Mouse (Mus musculus) mouse embryonic stem cell (cell line): Measurements from ENCODE around the gene Lpin1.

Experiments
- in situ Hi-C, 2 experiments: fragments of 300-500 bp; cut with MboI; formaldehyde crosslinking; loops; 1 replicate in 1 of 2; 3 replicates in 1 of 2; pipeline ENCODE4 v1.14.3; 2019 to 2020; ENCODE audit warnings: low sequenced_read_pairs in 2 of 2, low pct_unique_long_range_greater_than_20kb in 1 of 2, mixed read lengths in 1 of 2; ENCODE audit not compliant: unreplicated experiment in 1 of 2

The Lpin1 gene

DNA sequence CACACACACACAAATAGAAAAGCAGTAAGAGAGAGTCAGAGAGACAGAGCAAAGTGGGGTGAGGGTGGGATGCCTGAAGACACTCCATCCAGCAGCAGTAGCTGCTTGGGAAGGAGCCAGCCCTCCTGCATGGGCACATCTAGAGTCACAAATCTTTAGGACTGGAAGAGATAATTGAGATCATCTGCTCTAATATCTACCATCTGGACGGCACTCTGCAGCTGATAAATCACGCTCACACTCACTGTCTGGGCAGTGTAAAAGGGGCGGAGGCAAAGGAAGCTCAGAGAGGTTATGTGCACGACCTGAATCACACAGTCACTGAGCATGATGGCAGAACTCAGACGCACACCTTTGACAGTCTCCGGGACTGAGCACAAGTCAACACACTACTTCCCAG is 118.1 kb downstream of the Lpin1 start:
- in situ Hi-C loops = no loop called here

- in situ Hi-C loops = no loop called here
These were observed 121.9 kb downstream of the Lpin1 start for GRCm38 (mm10) chr12:16488899-16489298.

GRCm38 (mm10) chr12:16487453-16487852 is 123.3 kb downstream of the Lpin1 start:
- in situ Hi-C loops = no loop called here
